Mouse (Mus musculus): ENCODE measurements around the gene Rftn2. TPM values are rescaled to one million over a fixed set of nuclear protein-coding genes. Genes with fewer than 3 reads are reported as not detected.

Rftn2 gene
- polyA plus RNA-seq, 1 experiment from 2014 or later: 8.6 TPM

DNA sequence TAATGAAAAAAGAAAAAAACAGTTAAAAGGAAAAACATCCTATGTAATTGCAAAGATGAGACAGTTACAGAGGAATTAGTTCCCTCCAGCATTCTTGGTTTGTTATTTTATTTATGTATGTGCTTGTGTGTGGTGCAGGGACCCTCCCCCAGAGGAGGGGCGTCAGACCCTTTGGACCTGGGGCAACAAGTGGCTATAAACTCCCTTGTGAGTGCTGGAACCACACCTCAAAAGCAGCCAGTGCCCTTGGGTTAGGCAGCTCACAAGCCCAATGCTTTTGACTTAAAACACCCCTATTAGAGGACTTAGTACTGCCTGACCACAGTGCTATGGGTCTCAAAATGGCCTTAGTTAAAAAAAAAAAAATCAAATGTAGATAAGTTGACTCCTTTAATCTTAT is 794 bp upstream of the Rftn2 start:
- ATAC-seq (ENCODE audit: insufficient read depth, low FRiP score, low read depth): no peak
- no peaks in the 10 kb centered on the region for H3K4me1 ChIP-seq
- no peak overlapping the region for H3K4me2 ChIP-seq

GRCm38 (mm10) chr1:55225398-55225797 is 1.2 kb downstream of the Rftn2 start:
- Histone ChIP-seq H3K27ac (no peak overlapping the region), H3K4me1 (no peaks in the 10 kb centered on the region), H3K36me3 (no peaks in the 10 kb centered on the region), H3K9ac (no peak overlapping the region), H3K4me2 (peak overlapping the region; percentile 55), H3K4me3 (replicated peaks) (peak overlapping the region; percentile 34), H3K9me3 (no peaks in the 10 kb centered on the region), H3K27me3 (replicated peaks) (no peaks in the 10 kb centered on the region)
- ATAC-seq (ENCODE audit: insufficient read depth, low FRiP score, low read depth): no peak
- WGBS: 44% methylated on average over 3 of the region's 3 CpGs

More for the DNA sequence above, 794 bp upstream of the Rftn2 start:
- H3K36me3 ChIP-seq: no peaks in the 10 kb centered on the region
- H3K9ac ChIP-seq: no peak overlapping the region
- no peaks in the 10 kb centered on the region for H3K9me3 ChIP-seq
- H3K27me3 ChIP-seq (replicated peaks): no peaks in the 10 kb centered on the region
- H3K27ac ChIP-seq: no peak overlapping the region
- no peak overlapping the region for H3K4me3 ChIP-seq (replicated peaks)
- 43% methylated on average over 1 of the region's 1 CpGs for WGBS

GRCm38 (mm10) chr1:55224111-55224510 is 2.5 kb downstream of the Rftn2 start:
- peak overlapping the region; percentile 55 for H3K4me2 ChIP-seq
- H3K27me3 ChIP-seq (replicated peaks): no peaks in the 10 kb centered on the region
- H3K27ac ChIP-seq: no peak overlapping the region
- H3K4me3 ChIP-seq (replicated peaks): no peak overlapping the region
- no peaks in the 10 kb centered on the region for H3K36me3 ChIP-seq
- no peaks in the 10 kb centered on the region for H3K4me1 ChIP-seq
- H3K9ac ChIP-seq: no peak overlapping the region
- peak; percentile 14; the same call in 1 of the 2 replicates for ATAC-seq (ENCODE audit: insufficient read depth, low FRiP score, low read depth)
- 72% methylated on average over 11 of the region's 11 CpGs for WGBS
- H3K9me3 ChIP-seq: no peaks in the 10 kb centered on the region

DNA sequence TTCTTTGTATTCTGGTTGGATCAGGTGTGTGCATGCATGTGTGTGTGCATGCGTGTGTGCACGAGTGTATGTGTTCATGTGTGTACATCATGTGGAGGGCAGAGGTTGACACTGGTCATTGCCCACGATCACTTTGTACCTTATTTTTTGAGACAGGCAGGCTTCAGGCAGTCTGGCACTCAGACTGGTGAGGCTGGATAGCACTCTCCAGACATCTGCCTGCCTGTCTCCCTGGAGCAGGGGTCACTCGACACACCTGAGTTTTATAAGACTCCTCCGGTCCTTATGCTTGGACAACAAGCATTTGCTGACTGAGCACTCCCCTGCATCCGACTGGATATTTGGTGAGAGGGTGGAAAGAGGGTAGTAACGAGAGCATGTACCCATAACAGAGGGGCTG is 3.6 kb downstream of the Rftn2 start:
- H3K9me3 ChIP-seq: no peaks in the 10 kb centered on the region
- no peak overlapping the region for H3K27ac ChIP-seq
- no peak overlapping the region for H3K9ac ChIP-seq
- H3K4me1 ChIP-seq: no peaks in the 10 kb centered on the region
- no peak overlapping the region for H3K4me3 ChIP-seq (replicated peaks)
- H3K36me3 ChIP-seq: no peaks in the 10 kb centered on the region
- ATAC-seq (ENCODE audit: insufficient read depth, low FRiP score, low read depth): no peak
- H3K27me3 ChIP-seq (replicated peaks): no peaks in the 10 kb centered on the region
- WGBS: 82% methylated on average over 7 of the region's 7 CpGs
- H3K4me2 ChIP-seq: no peak overlapping the region

DNA sequence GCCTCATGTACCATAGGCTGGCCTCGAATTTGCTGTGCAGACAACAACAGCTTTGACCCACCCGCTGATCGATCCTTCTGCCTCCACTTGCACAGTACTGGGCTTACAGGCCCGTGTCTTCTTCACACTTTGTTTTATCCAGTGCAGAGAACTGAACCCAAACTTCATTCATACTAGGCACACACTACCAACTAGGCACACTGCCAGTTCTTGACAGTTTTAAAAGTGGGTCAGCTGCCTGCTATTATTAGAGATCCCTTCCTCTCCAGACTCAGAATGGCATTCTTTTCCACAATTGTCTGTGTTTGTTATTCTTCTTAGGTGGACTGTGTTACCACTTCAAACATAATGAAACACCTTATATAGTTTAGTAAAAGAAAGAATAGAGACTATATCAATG is 5.2 kb downstream of the Rftn2 start:
- 61% methylated on average over 4 of the region's 4 CpGs for WGBS
- no peak overlapping the region for H3K4me2 ChIP-seq
- 0 out of 2 replicates have a peak overlapping the region, but pooled peaks have one; percentile 2 for H3K27ac ChIP-seq
- no peaks in the 10 kb centered on the region for H3K4me1 ChIP-seq
- no peaks in the 10 kb centered on the region for H3K36me3 ChIP-seq
- ATAC-seq (ENCODE audit: insufficient read depth, low FRiP score, low read depth): no peak
- no peak overlapping the region for H3K4me3 ChIP-seq (replicated peaks)
- H3K9ac ChIP-seq: no peak overlapping the region
- no peaks in the 10 kb centered on the region for H3K27me3 ChIP-seq (replicated peaks)
- H3K9me3 ChIP-seq: no peaks in the 10 kb centered on the region

DNA sequence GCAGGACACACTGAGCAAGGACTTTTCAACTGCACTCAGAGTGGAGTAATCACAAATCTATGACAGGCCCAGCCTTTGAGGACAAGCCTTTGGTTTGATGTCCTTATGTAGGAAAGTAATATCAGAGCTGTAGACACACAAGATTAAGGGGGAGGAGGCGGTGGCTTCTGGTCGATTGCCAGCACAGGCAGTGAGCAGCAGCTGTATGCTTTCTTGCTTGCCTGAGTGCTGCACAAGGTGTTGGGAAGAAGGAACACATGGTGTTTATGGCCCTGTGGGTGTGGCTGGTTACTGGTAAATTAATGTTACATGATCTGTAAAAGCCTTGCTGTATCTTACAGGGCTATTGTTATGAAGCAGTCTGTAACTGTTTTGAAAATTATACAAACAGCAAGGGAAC is 9.4 kb downstream of the Rftn2 start:
- ATAC-seq (ENCODE audit: insufficient read depth, low FRiP score, low read depth): no peak
- 34% methylated on average over 2 of the region's 2 CpGs for WGBS
- no peaks in the 10 kb centered on the region for H3K9me3 ChIP-seq
- H3K4me2 ChIP-seq: no peak overlapping the region
- no peaks in the 10 kb centered on the region for H3K4me1 ChIP-seq
- no peak overlapping the region for H3K9ac ChIP-seq
- no peaks in the 10 kb centered on the region for H3K36me3 ChIP-seq
- H3K27ac ChIP-seq: no peak overlapping the region
- no peaks in the 10 kb centered on the region for H3K27me3 ChIP-seq (replicated peaks)
- no peak overlapping the region for H3K4me3 ChIP-seq (replicated peaks)

DNA sequence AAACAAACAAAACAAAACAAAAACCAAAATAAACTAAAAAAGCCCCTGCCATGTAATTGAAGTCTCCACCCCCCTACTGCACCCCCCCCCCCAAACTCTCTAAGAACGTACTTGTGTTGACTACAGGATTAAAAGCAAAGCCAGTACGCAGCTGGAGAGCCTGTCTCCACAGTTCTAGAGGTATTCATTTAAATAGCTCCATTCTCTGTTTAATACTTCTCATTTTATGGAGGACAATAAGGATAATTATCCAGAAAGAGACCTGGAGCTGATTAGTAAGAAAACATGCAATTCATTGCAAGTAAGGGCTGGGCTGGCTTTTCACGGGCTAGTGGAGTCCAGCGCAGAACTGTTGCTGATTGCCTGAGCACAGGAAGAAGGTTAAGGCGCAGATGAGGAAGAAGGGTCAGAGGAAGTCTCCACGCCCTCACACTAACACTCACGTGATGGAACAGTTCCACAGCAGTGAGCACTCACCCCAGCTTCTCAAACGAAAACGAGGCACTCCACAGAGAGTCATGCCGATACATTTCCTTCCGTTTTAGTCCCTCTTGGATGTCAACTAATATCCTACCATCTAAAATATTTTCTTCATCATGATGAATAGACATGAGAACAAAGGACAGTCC is 11.3 kb downstream of the Rftn2 start:
- 67% methylated on average over 11 of the region's 11 CpGs for WGBS
- H3K9ac ChIP-seq: no peak overlapping the region
- H3K4me3 ChIP-seq (replicated peaks): no peak overlapping the region
- no peaks in the 10 kb centered on the region for H3K27me3 ChIP-seq (replicated peaks)
- H3K4me2 ChIP-seq: no peak overlapping the region
- H3K27ac ChIP-seq: no peak overlapping the region
- no peak for ATAC-seq (ENCODE audit: insufficient read depth, low FRiP score, low read depth)
- H3K36me3 ChIP-seq: no peaks in the 10 kb centered on the region
- H3K4me1 ChIP-seq: no peaks in the 10 kb centered on the region
- no peaks in the 10 kb centered on the region for H3K9me3 ChIP-seq

DNA sequence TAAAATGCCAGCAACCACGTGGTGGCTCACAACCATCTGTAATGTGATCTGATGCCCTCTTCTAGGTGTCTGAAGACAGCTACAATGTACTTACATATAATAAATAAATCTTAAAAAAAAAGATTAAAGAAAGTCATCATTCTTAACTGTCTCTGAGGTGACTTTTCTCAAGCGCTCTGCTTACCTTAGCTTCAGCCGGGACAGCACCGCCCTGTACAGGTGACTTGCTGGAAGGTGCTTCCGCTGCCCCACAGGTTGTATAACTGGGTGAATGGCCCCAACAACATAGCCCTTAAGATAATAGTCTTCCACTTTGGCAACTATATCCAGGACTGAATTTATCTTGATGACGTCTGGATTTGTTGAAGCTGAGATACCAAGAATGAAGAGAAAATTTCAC is 12.6 kb downstream of the Rftn2 start:
- Histone ChIP-seq H3K27ac (no peak overlapping the region), H3K9me3 (no peaks in the 10 kb centered on the region), H3K4me3 (replicated peaks) (no peak overlapping the region), H3K27me3 (replicated peaks) (no peaks in the 10 kb centered on the region), H3K4me1 (no peaks in the 10 kb centered on the region), H3K4me2 (no peak overlapping the region), H3K36me3 (no peaks in the 10 kb centered on the region), H3K9ac (no peak overlapping the region)
- ATAC-seq (ENCODE audit: insufficient read depth, low FRiP score, low read depth): no peak
- 81% methylated on average over 6 of the region's 6 CpGs for WGBS

DNA sequence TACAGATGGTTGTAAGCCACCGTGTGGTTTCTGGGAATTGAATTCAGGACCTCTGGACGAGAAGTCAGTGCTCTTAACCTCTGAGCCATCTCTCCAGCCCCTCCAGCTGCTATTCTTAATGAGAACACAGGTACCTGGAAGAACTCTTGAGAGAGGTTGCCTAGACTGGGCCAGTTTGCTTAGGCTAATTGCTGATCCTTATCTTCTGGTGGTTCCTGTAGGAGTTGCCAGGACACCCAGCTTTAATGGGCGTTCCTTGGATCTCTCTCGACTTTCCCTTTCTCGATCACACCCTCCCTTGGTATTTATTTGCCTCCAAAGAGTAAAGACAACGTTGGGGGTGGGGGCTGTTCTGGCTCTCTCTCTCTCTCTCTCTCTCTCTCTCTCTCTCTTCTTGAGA is 13.1 kb downstream of the Rftn2 start:
- Histone ChIP-seq H3K36me3 (no peaks in the 10 kb centered on the region), H3K4me2 (no peak overlapping the region), H3K27me3 (replicated peaks) (no peaks in the 10 kb centered on the region), H3K4me3 (replicated peaks) (no peak overlapping the region), H3K9me3 (no peaks in the 10 kb centered on the region), H3K9ac (no peak overlapping the region), H3K27ac (no peak overlapping the region), H3K4me1 (no peaks in the 10 kb centered on the region)
- ATAC-seq (ENCODE audit: insufficient read depth, low FRiP score, low read depth): no peak
- WGBS: 40% methylated on average over 6 of the region's 6 CpGs

- Histone ChIP-seq H3K4me3 (replicated peaks) (no peak overlapping the region), H3K36me3 (no peaks in the 10 kb centered on the region), H3K27me3 (replicated peaks) (no peaks in the 10 kb centered on the region), H3K4me2 (no peak overlapping the region), H3K9ac (no peak overlapping the region), H3K4me1 (no peaks in the 10 kb centered on the region), H3K27ac (no peak overlapping the region), H3K9me3 (no peaks in the 10 kb centered on the region)
- 82% methylated on average over 4 of the region's 4 CpGs for WGBS
- no peak for ATAC-seq (ENCODE audit: insufficient read depth, low FRiP score, low read depth)
Observed at GRCm38 (mm10) chr1:55212771-55213170, 13.8 kb downstream of the Rftn2 start.

DNA sequence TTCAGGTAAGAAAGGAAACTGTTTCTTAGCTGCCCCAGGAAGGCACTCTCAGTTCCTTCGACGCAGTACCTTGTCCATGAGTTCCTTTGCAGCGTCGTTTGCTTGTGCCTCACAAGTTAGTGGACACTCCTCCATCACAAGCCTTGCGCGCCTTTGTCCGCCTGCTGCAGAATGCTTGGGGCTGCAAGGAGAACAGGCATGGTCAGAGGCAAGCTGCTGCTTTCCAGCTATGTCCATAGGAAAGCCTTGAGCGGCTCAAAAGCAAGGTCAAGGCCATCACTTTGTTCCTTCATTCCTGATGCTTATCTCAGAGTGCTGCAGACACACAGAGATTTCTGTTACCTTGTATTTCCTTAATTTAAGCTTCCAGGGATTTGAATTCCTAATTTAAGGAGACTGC is 15.5 kb downstream of the Rftn2 start:
- no peak overlapping the region for H3K27ac ChIP-seq
- H3K4me2 ChIP-seq: no peak overlapping the region
- 77% methylated on average over 8 of the region's 8 CpGs for whole genome bisulfite sequencing
- no peaks in the 10 kb centered on the region for H3K27me3 ChIP-seq (replicated peaks)
- H3K4me1 ChIP-seq: no peaks in the 10 kb centered on the region
- H3K4me3 ChIP-seq (replicated peaks): no peak overlapping the region
- no peaks in the 10 kb centered on the region for H3K36me3 ChIP-seq
- no peak for ATAC-seq (ENCODE audit: insufficient read depth, low FRiP score, low read depth)
- no peaks in the 10 kb centered on the region for H3K9me3 ChIP-seq
- H3K9ac ChIP-seq: no peak overlapping the region

GRCm38 (mm10) chr1:55210202-55210965 is 16.2 kb downstream of the Rftn2 start:
- Histone ChIP-seq H3K36me3 (no peaks in the 10 kb centered on the region), H3K4me3 (replicated peaks) (no peak overlapping the region), H3K9me3 (no peaks in the 10 kb centered on the region), H3K9ac (no peak overlapping the region), H3K27ac (no peak overlapping the region), H3K4me1 (no peaks in the 10 kb centered on the region), H3K27me3 (replicated peaks) (no peaks in the 10 kb centered on the region), H3K4me2 (no peak overlapping the region)
- 45% methylated on average over 12 of the region's 12 CpGs for WGBS
- no peak for ATAC-seq (ENCODE audit: insufficient read depth, low FRiP score, low read depth)

Data from stomach, embryonic 15.5 days (tissue).